Mouse (Mus musculus): ENCODE measurements around the gene Mtcl1. TPM values are rescaled to one million over a fixed set of nuclear protein-coding genes. Genes with fewer than 3 reads are reported as not detected.

The Mtcl1 gene
- total and polyA plus RNA-seq, 3 experiments, result not detected

GRCm38 (mm10) chr17:66379308-66379707, 70.2 kb downstream of the Mtcl1 start:
- Histone ChIP-seq H3K27ac (ENCODE audit: insufficient read depth, low read depth) (no peak overlapping the region), H3K79me2 (replicated peaks; ENCODE audit: control insufficient read depth, extremely low read depth, insufficient read depth, poor library complexity, severe bottlenecking) (no peaks in the 10 kb centered on the region), H3K27me3 (replicated peaks) (no peaks in the 10 kb centered on the region), H3K4me2 (ENCODE audit: insufficient read depth, low read depth, poor library complexity, severe bottlenecking) (no peak overlapping the region), H3K4me3 (replicated peaks in 1 of 3; ENCODE audit: low read depth in 2 of 3, low read length in 2 of 3, poor library complexity in 1 of 3) (no peak overlapping the region), H3K36me3 (replicated peaks in 1 of 2; ENCODE audit: control insufficient read depth in 1 of 2, insufficient read depth in 1 of 2, low read length in 1 of 2) (no peaks in the 10 kb centered on the region), H3K9me3 (replicated peaks; ENCODE audit: low read length) (peaks cover 84% of the 10 kb centered on the region), H3K4me1 (ENCODE audit: control insufficient read depth in 1 of 2, insufficient read depth in 2 of 2) (no peaks in the 10 kb centered on the region), H3K9ac (ENCODE audit: insufficient read depth, low read depth) (no peak overlapping the region)
- TF ChIP-seq NRF1 (IDR thresholded peaks at IDR 0.05; ENCODE audit: low read depth, low read length) (no peak), JUN (IDR thresholded peaks at IDR 0.05; ENCODE audit: insufficient read depth, low read depth, low read length) (no peak), HCFC1 (IDR thresholded peaks at IDR 0.05; ENCODE audit: low read depth, low read length) (no peak), MAZ (IDR thresholded peaks at IDR 0.05; ENCODE audit: low read depth, low read length) (no peak), JUND (conservative IDR thresholded peaks at IDR 0.05; ENCODE audit: low read depth, low read length) (no peak), SIN3A (IDR thresholded peaks at IDR 0.05; ENCODE audit: low read length) (no peak), NELFE (IDR thresholded peaks at IDR 0.05; ENCODE audit: low read depth, low read length) (no peak), USF1 (IDR thresholded peaks at IDR 0.05; ENCODE audit: low read depth, low read length) (no peak), MYC (IDR thresholded peaks at IDR 0.05; ENCODE audit: low read depth, low read length) (no peak), UBTF (IDR thresholded peaks at IDR 0.05; ENCODE audit: low read depth, low read length) (no peak), ZC3H11A (IDR thresholded peaks at IDR 0.05; ENCODE audit: low read depth, low read length) (no peak), POLR2A (IDR thresholded peaks at IDR 0.05; ENCODE audit: low read depth, low read length) (no peak), ZKSCAN1 (IDR thresholded peaks at IDR 0.05; ENCODE audit: borderline replicate concordance, low read depth, low read length) (no peak), EP300 (IDR thresholded peaks at IDR 0.05; ENCODE audit: low read length) (no peak), CTCF (conservative IDR thresholded peaks at IDR 0.05 in 1 of 2, IDR thresholded peaks at IDR 0.05 in 1 of 2; ENCODE audit: low read depth in 2 of 2, low read length in 2 of 2) (no peak), ZNF384 (IDR thresholded peaks at IDR 0.05; ENCODE audit: low read depth, low read length) (no peak)
- no peak for DNase-seq (ENCODE audit: extremely low read depth)
- in situ Hi-C loops (cut with MboI; ENCODE audit: low pct_ligation_motif_present, low pct_unique_long_range_greater_than_20kb, low sequenced_read_pairs) (no loop called here), dilution Hi-C loops (cut with MboI; ENCODE audit: extremely low pct_ligation_motif_present, extremely low pct_unique_long_range_greater_than_20kb, low sequenced_read_pairs) (no loop called here)

GRCm38 (mm10) chr17:66378127-66378526, 71.4 kb downstream of the Mtcl1 start:
- Histone ChIP-seq H3K27ac (ENCODE audit: insufficient read depth, low read depth) (no peak overlapping the region), H3K4me1 (ENCODE audit: control insufficient read depth in 1 of 2, insufficient read depth in 2 of 2) (no peaks in the 10 kb centered on the region), H3K9ac (ENCODE audit: insufficient read depth, low read depth) (no peak overlapping the region), H3K79me2 (replicated peaks; ENCODE audit: control insufficient read depth, extremely low read depth, insufficient read depth, poor library complexity, severe bottlenecking) (no peaks in the 10 kb centered on the region), H3K4me3 (replicated peaks in 1 of 3; ENCODE audit: low read depth in 2 of 3, low read length in 2 of 3, poor library complexity in 1 of 3) (no peak overlapping the region), H3K36me3 (replicated peaks in 1 of 2; ENCODE audit: control insufficient read depth in 1 of 2, insufficient read depth in 1 of 2, low read length in 1 of 2) (no peaks in the 10 kb centered on the region), H3K27me3 (replicated peaks) (no peaks in the 10 kb centered on the region), H3K9me3 (replicated peaks; ENCODE audit: low read length) (peaks cover 78% of the 10 kb centered on the region), H3K4me2 (ENCODE audit: insufficient read depth, low read depth, poor library complexity, severe bottlenecking) (no peak overlapping the region)
- dilution Hi-C loops (cut with MboI; ENCODE audit: extremely low pct_ligation_motif_present, extremely low pct_unique_long_range_greater_than_20kb, low sequenced_read_pairs) (no loop called here), in situ Hi-C loops (cut with MboI; ENCODE audit: low pct_ligation_motif_present, low pct_unique_long_range_greater_than_20kb, low sequenced_read_pairs) (no loop called here)
- DNase-seq (ENCODE audit: extremely low read depth), result no peak
- TF ChIP-seq POLR2AphosphoS2 (IDR thresholded peaks at IDR 0.05; ENCODE audit: low read depth, low read length) (no peak), JUN (IDR thresholded peaks at IDR 0.05; ENCODE audit: insufficient read depth, low read depth, low read length) (no peak), SIN3A (IDR thresholded peaks at IDR 0.05; ENCODE audit: low read length) (no peak), CHD1 (IDR thresholded peaks at IDR 0.05; ENCODE audit: low read depth, low read length) (no peak), ZKSCAN1 (IDR thresholded peaks at IDR 0.05; ENCODE audit: borderline replicate concordance, low read depth, low read length) (no peak), MEF2A (IDR thresholded peaks at IDR 0.05; ENCODE audit: borderline replicate concordance, low read depth, low read length) (no peak), E2F4 (IDR thresholded peaks at IDR 0.05; ENCODE audit: insufficient replicate concordance, low read depth, low read length) (no peak), POLR2A (IDR thresholded peaks at IDR 0.05; ENCODE audit: low read depth, low read length) (no peak), SMC3 (IDR thresholded peaks at IDR 0.05; ENCODE audit: low read depth, low read length) (no peak), RCOR1 (conservative IDR thresholded peaks at IDR 0.05; ENCODE audit: low read depth, low read length) (no peak)

Data from CH12.LX (cell line).